Mouse (Mus musculus): ENCODE measurements at regions not wholly inside any gene's neighbourhood (a gene's known extent, or its start where the extent isn't known, plus 50 kb on each side); places are given as distances from the start of the nearest gene placed in this dataset.

DNA sequence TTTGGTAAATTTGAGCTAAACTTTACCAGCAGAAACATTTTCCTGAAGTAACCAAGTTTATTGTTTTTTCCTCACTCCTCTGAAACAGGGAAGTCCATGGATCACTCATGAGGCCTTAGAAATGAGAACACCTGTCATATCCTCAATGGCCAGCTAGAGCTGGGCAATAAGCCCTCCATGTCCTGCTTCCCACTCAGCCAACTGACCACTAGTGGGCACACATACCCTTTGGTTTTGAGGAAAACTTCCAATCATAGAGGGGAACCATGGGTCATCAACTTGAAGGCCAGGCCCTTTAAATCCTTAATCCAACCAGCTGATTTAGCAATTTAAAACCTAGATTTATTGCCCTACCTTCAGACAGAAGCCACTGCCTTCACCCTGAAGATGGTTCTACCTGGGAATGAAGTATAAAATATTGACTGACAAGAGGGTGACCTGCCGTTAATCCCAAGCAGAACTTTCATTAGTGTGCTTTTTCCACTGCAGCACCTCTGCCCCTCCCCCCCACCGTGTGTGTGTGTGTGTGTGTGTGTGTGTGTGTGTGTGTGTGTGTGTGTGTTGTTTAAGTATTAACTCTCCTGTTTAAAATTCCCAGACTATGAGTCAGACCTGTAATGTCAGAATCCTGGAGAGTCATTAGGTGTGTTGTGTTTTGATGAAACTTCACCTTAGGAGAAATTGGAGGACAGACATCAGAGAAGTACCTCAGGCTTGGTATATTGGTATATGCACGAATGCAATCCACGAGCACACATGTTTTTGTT is 312.3 kb downstream of the Hdgfl1 start:
- no peak for TF ChIP-seq USF1 (IDR thresholded peaks at IDR 0.05; ENCODE audit: low read depth)
- no peak for TF ChIP-seq TCF12 (IDR thresholded peaks at IDR 0.05; ENCODE audit: insufficient read depth, poor library complexity, severe bottlenecking)
- no peak for TF ChIP-seq POLR2A (IDR thresholded peaks at IDR 0.05; ENCODE audit: insufficient read length, low read depth)
- no peak for TF ChIP-seq POLR2AphosphoS2 (IDR thresholded peaks at IDR 0.05; ENCODE audit: insufficient read length, low read depth)
- no peak for TF ChIP-seq MYOG (IDR thresholded peaks at IDR 0.05; ENCODE audit: control insufficient read depth in 1 of 3, insufficient read depth in 1 of 3, insufficient read length in 2 of 3, low read depth in 2 of 3)
- TF ChIP-seq MAX (IDR thresholded peaks at IDR 0.05; ENCODE audit: low read depth) = no peak
- no peak for TF ChIP-seq E2F4 (IDR thresholded peaks at IDR 0.05; ENCODE audit: insufficient read depth)
- no peak for TF ChIP-seq MYOD1 (IDR thresholded peaks at IDR 0.05; ENCODE audit: control insufficient read depth in 1 of 3, insufficient read length in 2 of 3, low read depth in 2 of 3)

Data from myocyte (in vitro differentiated cells).